Mouse (Mus musculus): Measurements from ENCODE around the gene Zdhhc6. TPM values are rescaled to one million over a fixed set of nuclear protein-coding genes. Genes with fewer than 3 reads are reported as not detected.
A peak's percentile ranks its signal among the peaks of the same experiment; 100 is the strongest.

The Zdhhc6 gene
- polyA plus RNA-seq, 1 experiment: 32.6 TPM

GRCm38 (mm10) chr19:55257656-55258375 lies 58.0 kb downstream of the Zdhhc6 start:
- TF ChIP-seq CTCF (IDR thresholded peaks at IDR 0.05; ENCODE audit: control insufficient read depth, insufficient read depth, insufficient read length) (no peak), CEBPB (IDR thresholded peaks at IDR 0.05; ENCODE audit: low read depth) (peak; percentile 80), MYOD1 (IDR thresholded peaks at IDR 0.05; ENCODE audit: control insufficient read depth, insufficient read length, low read depth) (no peak), MAX (IDR thresholded peaks at IDR 0.05) (no peak)
- H3K79me3 ChIP-seq (ENCODE audit: low read depth): peaks cover 45% of the 10 kb centered on the region
- no peak overlapping the region for H3ac ChIP-seq (ENCODE audit: control insufficient read depth, insufficient read length, low read depth)
- H3K79me2 ChIP-seq (ENCODE audit: control insufficient read depth, insufficient read depth): peaks cover 88% of the 10 kb centered on the region
- peaks cover 13% of the 10 kb centered on the region for H3K36me3 ChIP-seq (ENCODE audit: control insufficient read depth, insufficient read depth)
- no peak overlapping the region for H3K4me3 ChIP-seq (ENCODE audit: insufficient read depth, poor library complexity, severe bottlenecking)
- H3K27me3 ChIP-seq (ENCODE audit: control insufficient read depth, insufficient read depth, insufficient read length): no peaks in the 10 kb centered on the region

- peaks cover 72% of the 10 kb centered on the region for H3K79me2 ChIP-seq (ENCODE audit: control insufficient read depth, insufficient read depth)
- TF ChIP-seq MAX (IDR thresholded peaks at IDR 0.05) (no peak), USF1 (IDR thresholded peaks at IDR 0.05; ENCODE audit: low read depth) (no peak), MYOD1 (IDR thresholded peaks at IDR 0.05; ENCODE audit: control insufficient read depth, insufficient read length, low read depth) (no peak), FOSL1 (IDR thresholded peaks at IDR 0.05; ENCODE audit: insufficient read depth, low read length, poor library complexity, severe bottlenecking) (no peak), CEBPB (IDR thresholded peaks at IDR 0.05; ENCODE audit: low read depth) (no peak), CTCF (IDR thresholded peaks at IDR 0.05; ENCODE audit: control insufficient read depth, insufficient read depth, insufficient read length) (no peak), MYOG (IDR thresholded peaks at IDR 0.05; ENCODE audit: control insufficient read depth, extremely low read depth, insufficient read length) (no peak)
- H3ac ChIP-seq (ENCODE audit: control insufficient read depth, insufficient read length, low read depth): no peak overlapping the region
- H3K79me3 ChIP-seq (ENCODE audit: low read depth): peaks cover 43% of the 10 kb centered on the region
- no peaks in the 10 kb centered on the region for H3K27me3 ChIP-seq (ENCODE audit: control insufficient read depth, insufficient read depth, insufficient read length)
- H3K4me3 ChIP-seq (ENCODE audit: insufficient read depth, poor library complexity, severe bottlenecking): no peak overlapping the region
- peaks cover 9% of the 10 kb centered on the region for H3K36me3 ChIP-seq (ENCODE audit: control insufficient read depth, insufficient read depth)
These were observed 59.7 kb downstream of the Zdhhc6 start for GRCm38 (mm10) chr19:55256156-55256555.

GRCm38 (mm10) chr19:55254513-55255016 lies 61.3 kb downstream of the Zdhhc6 start:
- no peak for TF ChIP-seq MAX (IDR thresholded peaks at IDR 0.05)
- TF ChIP-seq CEBPB (IDR thresholded peaks at IDR 0.05; ENCODE audit: low read depth): no peak
- TF ChIP-seq MYOD1 (IDR thresholded peaks at IDR 0.05; ENCODE audit: control insufficient read depth, insufficient read length, low read depth): no peak
- TF ChIP-seq USF1 (IDR thresholded peaks at IDR 0.05; ENCODE audit: low read depth): no peak
- TF ChIP-seq CTCF (IDR thresholded peaks at IDR 0.05; ENCODE audit: control insufficient read depth, insufficient read depth, insufficient read length): no peak
- TF ChIP-seq MYOG (IDR thresholded peaks at IDR 0.05; ENCODE audit: control insufficient read depth, extremely low read depth, insufficient read length): no peak
- TF ChIP-seq FOSL1 (IDR thresholded peaks at IDR 0.05; ENCODE audit: insufficient read depth, low read length, poor library complexity, severe bottlenecking): no peak
- H3K36me3 ChIP-seq (ENCODE audit: control insufficient read depth, insufficient read depth): no peaks in the 10 kb centered on the region
- H3K27me3 ChIP-seq (ENCODE audit: control insufficient read depth, insufficient read depth, insufficient read length): no peaks in the 10 kb centered on the region
- peaks cover 56% of the 10 kb centered on the region for H3K79me2 ChIP-seq (ENCODE audit: control insufficient read depth, insufficient read depth)
- H3K79me3 ChIP-seq (ENCODE audit: low read depth): peaks cover 30% of the 10 kb centered on the region
- H3ac ChIP-seq (ENCODE audit: control insufficient read depth, insufficient read length, low read depth): no peak overlapping the region
- peak overlapping the region; percentile 49 for H3K4me3 ChIP-seq (ENCODE audit: insufficient read depth, poor library complexity, severe bottlenecking)

GRCm38 (mm10) chr19:55253570-55254441 lies 62.0 kb downstream of the Zdhhc6 start:
- Histone ChIP-seq H3K79me2 (ENCODE audit: control insufficient read depth, insufficient read depth) (peaks cover 48% of the 10 kb centered on the region), H3K4me3 (ENCODE audit: insufficient read depth, poor library complexity, severe bottlenecking) (peak overlapping the region; percentile 49), H3K36me3 (ENCODE audit: control insufficient read depth, insufficient read depth) (no peaks in the 10 kb centered on the region), H3K27me3 (ENCODE audit: control insufficient read depth, insufficient read depth, insufficient read length) (no peaks in the 10 kb centered on the region), H3ac (ENCODE audit: control insufficient read depth, insufficient read length, low read depth) (peak overlapping the region; percentile 97), H3K79me3 (ENCODE audit: low read depth) (peaks cover 22% of the 10 kb centered on the region)
- TF ChIP-seq MAX (IDR thresholded peaks at IDR 0.05) (peak; percentile 94), CTCF (IDR thresholded peaks at IDR 0.05; ENCODE audit: control insufficient read depth, insufficient read depth, insufficient read length) (no peak)

GRCm38 (mm10) chr19:55253239-55253569 lies 62.6 kb downstream of the Zdhhc6 start:
- Histone ChIP-seq H3K36me3 (ENCODE audit: control insufficient read depth, insufficient read depth) (no peaks in the 10 kb centered on the region), H3K4me3 (ENCODE audit: insufficient read depth, poor library complexity, severe bottlenecking) (peak overlapping the region; percentile 49), H3ac (ENCODE audit: control insufficient read depth, insufficient read length, low read depth) (peak overlapping the region; percentile 97), H3K79me3 (ENCODE audit: low read depth) (peaks cover 17% of the 10 kb centered on the region), H3K79me2 (ENCODE audit: control insufficient read depth, insufficient read depth) (peaks cover 42% of the 10 kb centered on the region), H3K27me3 (ENCODE audit: control insufficient read depth, insufficient read depth, insufficient read length) (no peaks in the 10 kb centered on the region)
- TF ChIP-seq CEBPB (IDR thresholded peaks at IDR 0.05; ENCODE audit: low read depth) (no peak), MYOD1 (IDR thresholded peaks at IDR 0.05; ENCODE audit: control insufficient read depth, insufficient read length, low read depth) (no peak), CTCF (IDR thresholded peaks at IDR 0.05; ENCODE audit: control insufficient read depth, insufficient read depth, insufficient read length) (no peak), USF1 (IDR thresholded peaks at IDR 0.05; ENCODE audit: low read depth) (no peak), MAX (IDR thresholded peaks at IDR 0.05) (no peak), FOSL1 (IDR thresholded peaks at IDR 0.05; ENCODE audit: insufficient read depth, low read length, poor library complexity, severe bottlenecking) (no peak), MYOG (IDR thresholded peaks at IDR 0.05; ENCODE audit: control insufficient read depth, extremely low read depth, insufficient read length) (no peak)

All from C2C12 (cell line).